Mouse (Mus musculus) C2C12 (cell line): Measurements from ENCODE around the gene C530025M09Rik. TPM values are rescaled to one million over a fixed set of nuclear protein-coding genes. Genes with fewer than 3 reads are reported as not detected.

Source experiments
- H3K27me3 ChIP-seq: one replicate; pipeline ENCODE4 v1.6.1; 2011; ENCODE audit not compliant: control insufficient read depth, insufficient read depth, insufficient read length
- H3K36me3 ChIP-seq: one replicate; pipeline ENCODE4 v1.6.1; 2011; ENCODE audit not compliant: control insufficient read depth, insufficient read depth
- H3K4me3 ChIP-seq: one replicate; pipeline ENCODE4 v1.5.1; 2011; ENCODE audit warnings: mild to moderate bottlenecking, control low read depth; ENCODE audit not compliant: poor library complexity, insufficient read depth, severe bottlenecking
- H3K79me2 ChIP-seq: one replicate; pipeline ENCODE4 v1.6.1; 2011; ENCODE audit not compliant: control insufficient read depth, insufficient read depth
- H3K79me3 ChIP-seq: one replicate; pipeline ENCODE4 v1.6.1; 2011; ENCODE audit warnings: low read depth, control low read depth
- H3ac ChIP-seq: one replicate; pipeline ENCODE3; 2011; ENCODE audit warnings: low read depth; ENCODE audit not compliant: control insufficient read depth, insufficient read length
- CEBPB ChIP-seq: IDR thresholded peaks from one replicate; pipeline ENCODE4 v1.6.1; 2011; ENCODE audit warnings: low read depth, mild to moderate bottlenecking, control low read depth, moderate library complexity
- CTCF ChIP-seq: IDR thresholded peaks from one replicate; pipeline ENCODE4 v1.5.1; 2011; ENCODE audit not compliant: control insufficient read depth, insufficient read depth, insufficient read length
- FOSL1 ChIP-seq: IDR thresholded peaks from one replicate; pipeline ENCODE4 v1.8.0; 2011; ENCODE audit warnings: mild to moderate bottlenecking, low read length; ENCODE audit not compliant: poor library complexity, insufficient read depth, severe bottlenecking
- MAX ChIP-seq: IDR thresholded peaks from one replicate; pipeline ENCODE4 v1.6.1; 2011; ENCODE audit warnings: mild to moderate bottlenecking, control low read depth
- MYOD1 ChIP-seq: IDR thresholded peaks from one replicate; pipeline ENCODE4 v1.6.1; 2011; ENCODE audit warnings: low read depth; ENCODE audit not compliant: control insufficient read depth, insufficient read length
- MYOG ChIP-seq: IDR thresholded peaks from one replicate; pipeline ENCODE4 v1.6.1; 2011; ENCODE audit not compliant: control insufficient read depth, insufficient read length; ENCODE audit errors: extremely low read depth
- USF1 ChIP-seq: IDR thresholded peaks from one replicate; pipeline ENCODE4 v1.6.1; 2011; ENCODE audit warnings: low read depth, mild to moderate bottlenecking, control low read depth, moderate library complexity
- polyA plus RNA-seq: library from polyadenylated mRNA; unstranded; fragments of >200 nt; fragmentation: generic; extraction: Trizol; gene quantifications from one replicate; pipeline ENCODE4 v1.2.1, GENCODE M21; 2012; ENCODE audit warnings: missing spikeins

C530025M09Rik gene
- polyA plus RNA-seq, 1 experiment = not detected

- Histone ChIP-seq H3ac (no peak overlapping the region), H3K79me2 (no peaks in the 10 kb centered on the region), H3K36me3 (no peaks in the 10 kb centered on the region), H3K27me3 (no peaks in the 10 kb centered on the region), H3K4me3 (no peak overlapping the region), H3K79me3 (no peaks in the 10 kb centered on the region)
- no peak for TF ChIP-seq MAX
- no peak for TF ChIP-seq USF1
- TF ChIP-seq CEBPB = no peak
- TF ChIP-seq MYOG = no peak
- TF ChIP-seq MYOD1 = no peak
- TF ChIP-seq FOSL1 = no peak
- TF ChIP-seq CTCF = no peak
Observed at GRCm38 (mm10) chr2:149832301-149832700, 1.3 kb upstream of the C530025M09Rik start.

GRCm38 (mm10) chr2:149831459-149832245 is 639 bp upstream of the C530025M09Rik start:
- TF ChIP-seq MAX = no peak
- TF ChIP-seq USF1 = no peak
- no peak for TF ChIP-seq MYOG
- TF ChIP-seq CTCF = no peak
- no peak for TF ChIP-seq CEBPB
- no peak for TF ChIP-seq MYOD1
- TF ChIP-seq FOSL1 = no peak
- Histone ChIP-seq H3K36me3 (no peaks in the 10 kb centered on the region), H3K79me2 (no peaks in the 10 kb centered on the region), H3K79me3 (no peaks in the 10 kb centered on the region), H3K4me3 (no peak overlapping the region), H3ac (no peak overlapping the region), H3K27me3 (no peaks in the 10 kb centered on the region)

GRCm38 (mm10) chr2:149829955-149830535 is 968 bp downstream of the C530025M09Rik start:
- Histone ChIP-seq H3ac (no peak overlapping the region), H3K27me3 (no peaks in the 10 kb centered on the region), H3K79me2 (no peaks in the 10 kb centered on the region), H3K36me3 (no peaks in the 10 kb centered on the region), H3K4me3 (no peak overlapping the region), H3K79me3 (no peaks in the 10 kb centered on the region)
- TF ChIP-seq MYOD1 (no peak), USF1 (no peak), MAX (no peak), MYOG (no peak), CTCF (no peak), CEBPB (no peak), FOSL1 (no peak)

GRCm38 (mm10) chr2:149828911-149829310 is 2.1 kb downstream of the C530025M09Rik start, which contains the start of gene Syndig1:
TSS of gene Syndig1 (plus strand) at chr2:149829211.
- no peaks in the 10 kb centered on the region for H3K27me3 ChIP-seq

DNA sequence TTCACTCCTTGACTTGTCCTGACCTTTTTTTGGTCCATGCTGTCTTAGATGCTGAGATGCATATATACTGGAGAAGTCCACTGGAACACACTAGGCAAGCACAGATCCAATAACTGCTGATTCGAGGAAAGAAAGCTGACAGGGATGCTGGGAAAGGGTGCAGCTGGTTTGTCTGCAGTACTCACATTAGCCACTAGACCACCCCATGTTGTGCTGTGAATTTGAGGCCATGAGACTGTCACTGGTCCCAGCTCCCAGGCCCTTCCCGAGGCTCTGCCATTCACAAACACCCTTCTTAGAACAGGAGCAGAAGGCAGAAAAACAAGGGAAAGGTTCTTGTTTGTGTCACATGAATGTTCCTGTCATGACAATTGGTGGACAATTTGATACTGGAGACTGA is 10.8 kb downstream of the C530025M09Rik start:
- Histone ChIP-seq H3ac (no peak overlapping the region), H3K79me2 (no peaks in the 10 kb centered on the region), H3K27me3 (no peaks in the 10 kb centered on the region), H3K36me3 (no peaks in the 10 kb centered on the region), H3K4me3 (no peak overlapping the region), H3K79me3 (no peaks in the 10 kb centered on the region)
- TF ChIP-seq FOSL1 (no peak), MYOG (no peak), CTCF (no peak), MYOD1 (no peak), MAX (no peak), CEBPB (no peak), USF1 (no peak)

More at GRCm38 (mm10) chr2:149828911-149829310, 2.1 kb downstream of the C530025M09Rik start, which contains the start of gene Syndig1:
- H3K79me3 ChIP-seq = no peaks in the 10 kb centered on the region
- TF ChIP-seq CTCF = no peak
- H3K4me3 ChIP-seq = no peak within 1 kb of the TSS
- no peaks in the 10 kb centered on the region for H3K79me2 ChIP-seq
- H3ac ChIP-seq = no peak within 1 kb of the TSS
- H3K36me3 ChIP-seq = no peaks in the 10 kb centered on the region

DNA sequence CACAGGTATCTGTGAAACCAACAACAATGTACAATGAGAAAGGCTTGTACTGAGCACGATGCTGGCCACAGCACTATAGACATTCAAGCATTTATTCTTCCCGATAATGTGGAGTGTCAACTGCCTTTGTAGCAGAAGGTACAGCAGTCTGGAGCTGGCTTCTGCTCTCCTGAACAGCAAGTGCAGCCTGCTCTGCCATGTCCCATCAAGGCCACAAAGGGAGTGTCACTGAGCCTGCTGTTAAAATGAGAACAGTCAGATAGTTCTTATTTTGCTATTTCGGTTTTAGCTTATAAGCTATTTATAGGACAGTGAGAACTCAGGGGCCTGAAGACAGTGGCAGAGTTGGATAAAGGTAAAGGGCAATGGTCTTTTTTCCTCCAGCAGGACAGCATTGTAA is 11.3 kb downstream of the C530025M09Rik start:
- Histone ChIP-seq H3K27me3 (no peaks in the 10 kb centered on the region), H3ac (no peak overlapping the region), H3K36me3 (no peaks in the 10 kb centered on the region), H3K79me3 (no peaks in the 10 kb centered on the region), H3K79me2 (no peaks in the 10 kb centered on the region), H3K4me3 (no peak overlapping the region)
- no peak for TF ChIP-seq CTCF
- TF ChIP-seq FOSL1 = no peak
- TF ChIP-seq MYOG = no peak
- no peak for TF ChIP-seq CEBPB
- no peak for TF ChIP-seq MYOD1
- no peak for TF ChIP-seq USF1
- TF ChIP-seq MAX = no peak
